Mouse (Mus musculus): Measurements from ENCODE around the gene Hyal1. TPM values are rescaled to one million over a fixed set of nuclear protein-coding genes. Genes with fewer than 3 reads are reported as not detected.

The Hyal1 gene
- total RNA-seq, 2 experiments from 2014 or later = 4.3 to 5.9 TPM

DNA sequence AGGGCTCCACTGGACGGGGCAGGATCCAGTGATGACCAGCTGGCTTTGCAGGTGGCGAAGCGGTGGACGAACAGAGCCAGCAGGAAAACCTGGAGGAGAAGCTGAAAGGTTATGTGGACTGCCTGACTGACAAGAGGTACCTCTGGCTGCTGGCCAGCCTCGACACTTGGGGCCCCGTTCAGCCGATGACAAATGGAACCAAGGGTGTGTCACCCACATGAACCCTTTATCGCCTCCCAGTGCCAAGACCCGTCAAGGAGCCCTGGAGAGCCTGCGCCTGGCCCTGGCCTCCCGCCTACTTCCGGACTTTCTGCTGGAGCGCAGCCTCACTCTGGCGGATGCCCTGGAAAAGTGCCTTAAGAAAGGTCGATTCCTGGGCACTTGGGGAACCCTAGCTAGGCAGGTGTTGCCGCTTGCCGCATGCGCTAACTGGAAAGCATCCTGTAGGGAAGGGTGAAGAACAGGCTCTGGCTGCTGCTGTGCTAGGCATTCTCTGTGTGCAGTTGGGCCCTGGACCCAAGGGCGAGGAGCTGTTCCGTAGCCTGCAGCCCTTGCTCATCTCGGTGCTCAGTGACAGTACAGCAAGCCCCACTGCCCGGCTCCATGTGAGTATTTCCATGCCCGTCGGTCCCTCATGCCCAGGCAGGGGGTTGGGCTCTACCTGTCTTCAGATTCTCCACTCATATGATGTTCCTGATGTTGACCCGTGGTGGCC, 13.5 kb downstream of the Hyal1 start:
- peak; percentile 49 for ATAC-seq (replicated peaks; ENCODE audit: low FRiP score, low TSS enrichment, poor library complexity, severe bottlenecking)

DNA sequence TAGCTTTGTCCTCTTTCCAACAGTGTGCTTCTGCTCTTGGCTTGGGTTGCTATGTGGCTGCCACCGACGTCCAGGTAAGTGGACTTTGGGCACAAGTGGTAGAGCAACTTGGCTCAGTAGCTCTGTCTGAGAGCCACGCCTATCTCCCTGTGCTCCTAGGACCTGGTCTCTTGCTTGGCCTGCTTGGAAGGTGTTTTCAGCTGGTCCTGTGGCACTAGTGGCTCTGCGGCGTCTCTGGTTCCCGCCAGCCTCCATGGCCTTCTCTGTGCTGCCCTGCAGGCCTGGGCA, 14.0 kb downstream of the Hyal1 start:
- no peak for ATAC-seq (replicated peaks; ENCODE audit: low FRiP score, low TSS enrichment, poor library complexity, severe bottlenecking)

DNA sequence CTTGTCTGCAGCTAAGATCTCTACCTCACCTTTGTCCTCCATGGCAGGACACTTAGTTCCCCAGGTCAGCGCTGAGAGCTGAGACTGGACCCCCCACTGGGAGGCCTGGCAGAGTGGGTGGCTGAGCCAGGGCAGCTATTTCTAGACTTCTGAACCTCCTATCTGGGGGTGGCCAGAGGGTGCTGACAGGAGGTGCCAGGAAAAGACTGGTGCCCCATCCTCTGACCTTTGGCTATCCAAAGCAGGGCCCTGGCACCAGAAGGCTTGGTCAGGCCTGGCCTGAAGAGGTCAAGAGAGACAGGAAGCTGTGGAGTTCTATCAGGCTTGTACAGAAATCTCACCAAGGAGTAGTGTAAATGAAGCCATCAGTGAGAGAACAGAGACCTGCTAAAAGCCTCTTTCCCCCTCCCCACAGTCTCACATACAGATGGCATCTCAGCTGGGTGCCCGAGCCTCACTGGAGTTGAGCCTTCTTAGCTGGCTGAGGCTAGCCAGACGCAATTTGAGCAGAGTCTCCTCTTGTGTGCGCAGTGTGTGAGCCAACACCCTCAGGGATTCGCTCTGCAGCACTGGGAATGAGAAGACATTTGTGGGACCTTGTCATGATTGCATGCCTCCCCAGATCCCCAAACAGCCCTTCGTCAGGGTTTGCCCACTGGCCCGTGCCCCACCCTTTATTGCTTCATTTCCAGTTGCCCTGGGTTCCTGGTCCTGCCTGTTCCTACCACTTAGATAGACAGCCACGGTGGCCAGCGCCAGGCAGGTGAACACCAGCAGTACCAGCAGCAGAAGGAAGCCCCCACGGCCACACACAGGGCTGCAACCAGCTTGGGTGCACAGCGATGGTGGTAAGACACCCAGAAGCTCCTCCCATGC, 16.6 kb downstream of the Hyal1 start:
- no peak for ATAC-seq (replicated peaks; ENCODE audit: low FRiP score, low TSS enrichment, poor library complexity, severe bottlenecking)

DNA sequence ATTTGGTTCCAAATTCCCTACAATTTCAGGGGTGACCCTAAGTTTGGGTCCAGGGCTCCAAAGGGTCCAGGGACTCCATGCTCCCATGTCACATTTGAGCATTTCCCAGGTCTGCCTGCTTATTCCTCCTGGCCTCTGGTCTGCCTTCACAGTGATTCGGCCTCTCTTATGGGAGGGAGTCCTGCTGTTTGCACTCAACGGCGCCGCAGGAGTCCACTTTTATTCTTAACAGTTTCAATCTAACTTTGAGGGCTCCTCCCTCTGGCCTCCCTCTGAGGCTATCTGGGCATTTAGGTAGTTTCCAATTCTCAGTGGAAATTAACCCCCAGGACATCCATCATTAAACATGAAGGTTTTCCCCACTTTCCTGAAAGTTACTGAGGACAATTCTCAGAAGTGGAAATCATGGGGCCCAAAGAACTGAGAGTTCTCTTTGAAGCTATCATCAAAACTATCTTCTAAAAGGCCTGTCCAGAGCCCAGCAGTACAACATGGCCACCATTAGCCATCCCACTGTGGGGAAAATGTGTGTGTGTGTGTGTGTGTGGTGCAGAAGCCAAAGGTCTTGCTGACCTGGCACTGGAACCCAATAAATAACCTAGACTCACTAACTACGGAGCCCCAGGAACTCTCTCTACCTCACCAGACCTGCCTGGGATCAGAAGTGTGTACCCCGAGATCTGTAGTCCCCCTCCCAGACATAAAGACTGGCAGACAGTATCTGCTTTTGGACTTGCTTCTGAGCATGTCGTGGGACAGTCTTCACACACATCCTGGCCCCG, 17.7 kb downstream of the Hyal1 start:
- ATAC-seq (replicated peaks; ENCODE audit: low FRiP score, low TSS enrichment, poor library complexity, severe bottlenecking) = no peak

DNA sequence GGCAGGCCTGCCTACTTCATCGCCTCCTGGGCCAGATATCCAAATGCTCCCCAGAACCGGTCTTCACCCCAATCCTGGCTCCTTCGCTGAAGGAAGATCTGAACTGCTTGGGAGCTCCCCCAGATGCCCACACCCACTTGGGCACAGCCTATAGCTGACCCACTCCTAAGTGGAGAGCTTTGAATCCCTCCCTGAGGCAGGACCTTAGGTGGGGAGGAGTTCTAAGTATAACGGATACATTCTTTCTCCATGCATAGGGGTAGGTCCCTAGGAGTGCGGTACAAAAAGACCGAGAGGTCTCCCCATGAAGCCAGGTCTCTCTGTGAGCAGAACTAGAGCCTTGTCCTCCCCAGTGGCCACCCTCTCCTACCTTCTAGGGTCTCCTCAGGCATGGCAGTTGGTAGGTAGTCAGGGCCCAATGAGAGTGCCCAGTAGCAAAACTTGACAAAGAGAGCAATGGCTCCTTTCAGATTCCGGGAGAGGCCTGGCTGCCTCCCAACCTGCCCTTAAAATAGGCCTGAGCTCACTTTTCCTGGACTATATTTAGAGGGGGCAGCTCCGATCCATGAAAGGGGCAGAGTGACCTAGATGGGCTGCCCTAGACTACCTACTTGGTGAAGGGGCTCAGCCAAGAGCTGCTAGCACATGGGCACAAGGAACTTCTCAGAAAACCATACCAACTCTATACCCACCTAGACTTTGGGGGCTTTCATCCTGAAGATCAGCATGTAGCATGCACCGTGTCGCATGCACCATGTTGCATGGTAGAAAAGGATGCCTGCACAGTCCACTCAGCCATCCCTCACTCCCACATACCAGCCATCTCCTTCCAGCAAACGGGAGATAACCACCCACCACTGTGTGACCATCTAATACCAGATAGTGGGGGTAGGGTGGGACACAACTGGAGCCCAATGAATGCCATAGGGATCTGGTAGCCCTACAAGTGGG, 20.2 kb downstream of the Hyal1 start:
- no peak for ATAC-seq (replicated peaks; ENCODE audit: low FRiP score, low TSS enrichment, poor library complexity, severe bottlenecking)

DNA sequence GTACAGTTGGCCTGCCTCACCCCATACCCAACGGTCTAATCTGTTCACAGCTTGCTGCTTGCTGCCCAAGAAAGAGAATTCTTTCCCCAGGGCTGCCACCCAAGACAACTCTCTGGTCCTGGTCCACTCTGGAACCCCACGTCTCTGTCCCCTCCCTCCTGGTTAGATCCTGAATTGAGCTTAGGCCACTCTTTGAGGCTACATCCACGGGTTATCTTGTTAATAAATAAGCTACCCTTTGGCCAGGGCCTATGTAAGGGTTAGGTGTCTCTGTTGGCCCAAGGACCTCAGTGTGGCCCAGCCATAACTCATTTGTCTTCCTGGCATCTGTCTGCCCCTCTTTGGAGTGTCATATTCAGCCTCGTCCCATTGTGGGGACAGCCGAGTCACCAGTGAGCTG, 21.7 kb downstream of the Hyal1 start:
- ATAC-seq (replicated peaks; ENCODE audit: low FRiP score, low TSS enrichment, poor library complexity, severe bottlenecking) = no peak

DNA sequence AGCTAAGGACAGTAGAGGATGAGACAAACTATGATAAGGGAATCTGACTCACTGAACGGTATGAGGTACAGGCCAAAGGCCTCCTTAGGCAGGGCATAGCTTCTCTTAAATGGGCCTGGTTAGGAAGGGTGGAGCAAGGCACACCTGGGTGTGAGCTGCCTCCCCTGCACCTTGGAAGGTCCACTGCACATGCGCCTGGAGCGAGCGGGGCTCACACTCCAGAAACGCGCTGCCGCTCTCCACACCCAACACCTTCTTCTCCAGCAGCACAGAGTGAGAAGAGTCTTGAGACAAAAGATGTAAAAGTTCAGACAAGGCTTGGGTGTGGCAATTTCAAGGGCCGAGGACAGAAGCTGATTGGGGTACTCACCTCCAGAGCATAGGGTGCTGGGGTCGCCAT, 22.7 kb downstream of the Hyal1 start:
- ATAC-seq (replicated peaks; ENCODE audit: low FRiP score, low TSS enrichment, poor library complexity, severe bottlenecking) = no peak

DNA sequence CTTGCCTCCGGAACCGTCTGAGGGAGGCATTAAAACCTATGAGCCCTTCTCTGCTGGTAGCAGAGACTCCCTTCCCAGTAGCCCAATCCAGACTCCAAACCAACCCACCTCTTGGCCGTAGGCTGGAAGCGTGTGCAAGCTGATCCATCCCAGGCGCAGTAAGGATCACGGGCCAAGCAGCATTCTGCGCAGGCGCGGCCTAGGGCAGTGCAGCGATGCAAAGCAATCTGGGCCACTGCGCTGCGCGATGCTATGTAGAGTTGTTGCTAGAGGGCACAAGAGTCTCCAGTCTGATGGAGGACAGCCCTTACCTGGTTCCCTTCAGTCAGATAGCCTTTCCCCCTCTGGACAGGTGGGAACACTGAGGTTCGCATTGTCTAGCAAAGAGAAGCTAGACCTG, 23.1 kb downstream of the Hyal1 start:
- ATAC-seq (replicated peaks; ENCODE audit: low FRiP score, low TSS enrichment, poor library complexity, severe bottlenecking) = no peak

DNA sequence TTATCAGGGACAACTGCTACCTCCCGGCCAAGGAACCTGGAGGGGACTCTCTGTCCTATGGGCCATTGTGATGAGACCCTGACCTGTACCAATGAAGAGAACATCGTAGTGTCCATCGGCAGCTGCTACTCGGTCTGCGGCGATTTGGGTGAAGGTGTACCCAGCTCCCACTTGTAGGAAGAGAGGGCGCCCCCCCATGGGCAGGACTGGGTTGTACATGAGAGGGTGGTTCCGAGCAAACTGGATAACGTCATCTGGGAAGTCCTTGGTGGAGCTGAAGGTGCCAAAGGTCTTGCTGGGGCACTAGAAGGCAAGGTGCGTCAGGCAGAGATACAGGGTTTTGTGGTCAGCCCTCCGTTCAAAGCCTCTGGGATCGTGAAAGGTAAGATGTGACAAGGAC, 24.0 kb downstream of the Hyal1 start:
- ATAC-seq (replicated peaks; ENCODE audit: low FRiP score, low TSS enrichment, poor library complexity, severe bottlenecking) = no peak

DNA sequence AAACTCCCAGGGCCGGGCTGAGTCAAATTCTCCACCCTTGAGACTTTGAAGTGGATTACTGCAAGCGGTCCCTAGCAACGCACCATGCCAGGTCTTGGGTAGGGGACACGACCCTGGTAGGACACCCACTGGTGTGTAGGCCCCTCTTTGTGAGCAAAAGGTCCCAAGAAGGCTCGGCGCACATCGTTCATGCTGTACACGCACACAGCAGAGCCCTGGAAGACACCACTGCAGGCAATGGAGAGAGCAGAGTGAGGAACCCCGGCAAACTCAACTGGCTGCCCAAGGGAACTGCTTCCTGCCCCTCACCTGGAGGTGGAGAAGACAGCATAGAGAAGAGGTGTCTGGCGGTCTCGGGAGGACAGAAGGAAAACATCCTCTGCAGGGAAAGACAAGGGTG, 24.5 kb downstream of the Hyal1 start:
- ATAC-seq (replicated peaks; ENCODE audit: low FRiP score, low TSS enrichment, poor library complexity, severe bottlenecking) = no peak

DNA sequence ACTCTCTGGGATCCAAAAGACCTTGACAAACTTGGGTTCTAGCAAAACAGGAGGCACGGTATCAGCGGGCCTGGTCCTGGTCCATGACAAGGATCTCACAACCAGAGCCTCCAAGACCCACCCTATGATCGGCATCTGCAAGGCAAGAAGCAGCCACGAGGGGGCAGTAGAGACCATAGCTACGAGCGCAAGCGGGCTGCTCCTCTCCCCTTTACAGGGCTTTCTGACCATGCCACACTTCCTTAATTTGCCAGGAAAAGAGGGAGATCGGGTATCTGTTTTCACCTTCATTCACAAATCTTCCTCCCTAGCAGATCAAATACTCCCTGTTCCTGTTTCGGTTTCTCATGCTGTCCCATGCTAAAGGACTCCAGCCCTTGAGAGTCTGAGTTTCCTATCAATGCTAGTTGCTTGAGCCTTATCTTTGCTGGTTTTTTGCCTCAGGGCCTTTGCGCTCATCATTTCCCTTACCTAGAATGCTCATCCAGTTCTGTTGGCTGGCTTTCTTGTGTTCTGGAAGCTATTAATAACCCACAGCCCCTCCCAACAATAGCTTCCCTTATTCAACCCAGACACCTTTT, 25.4 kb downstream of the Hyal1 start:
- ATAC-seq (replicated peaks; ENCODE audit: low FRiP score, low TSS enrichment, poor library complexity, severe bottlenecking) = peak; percentile 58

DNA sequence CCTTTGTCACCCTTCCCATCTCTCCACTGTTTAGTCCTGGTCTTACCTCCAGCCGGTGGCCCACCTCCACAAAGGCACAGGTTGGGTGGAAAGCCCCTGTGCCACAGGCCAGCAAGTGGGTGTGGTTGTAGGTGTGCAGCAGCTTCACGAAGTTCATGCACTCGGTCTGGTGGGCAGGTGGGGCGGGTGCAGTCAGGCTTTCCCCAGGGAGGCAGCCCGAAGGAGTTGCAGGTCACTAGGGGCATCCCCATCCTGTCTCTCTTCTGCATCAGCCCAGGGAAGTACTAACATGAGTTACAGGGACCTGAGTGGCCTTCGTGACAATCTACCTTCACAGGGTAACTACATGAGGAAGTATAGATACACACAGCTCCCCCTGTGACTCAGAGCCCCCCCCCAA, 26.5 kb downstream of the Hyal1 start:
- ATAC-seq (replicated peaks; ENCODE audit: low FRiP score, low TSS enrichment, poor library complexity, severe bottlenecking) = no peak

DNA sequence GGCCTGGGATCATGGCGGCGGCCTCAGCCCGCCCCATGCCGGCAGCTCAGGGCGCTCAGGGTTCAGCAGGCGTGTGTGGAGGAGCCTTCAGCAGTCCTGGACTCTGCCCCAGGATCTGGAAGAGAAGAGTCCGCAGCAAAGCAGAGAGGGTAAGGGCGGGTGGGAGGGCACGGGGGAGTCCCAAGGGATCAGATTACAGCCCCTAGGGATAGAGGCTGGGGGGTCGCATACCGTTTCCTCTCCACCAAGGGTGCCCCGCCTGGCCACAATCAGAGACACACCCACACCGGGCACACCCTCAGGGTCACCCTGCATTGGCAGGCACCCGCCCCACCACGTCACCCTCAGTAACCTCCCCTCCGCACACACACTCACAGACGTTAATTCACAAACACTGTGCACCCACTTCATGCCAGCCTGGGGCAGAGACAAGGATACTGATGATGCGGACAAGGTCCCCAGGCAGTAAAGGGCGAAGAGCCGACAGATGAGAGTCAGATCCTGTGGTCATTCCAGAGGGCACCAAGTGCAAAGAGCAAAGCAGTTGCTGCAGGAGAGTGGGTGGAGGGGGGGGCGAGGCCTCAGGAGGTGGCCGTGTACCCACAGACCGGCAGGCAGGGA, 28.4 kb downstream of the Hyal1 start:
- ATAC-seq (replicated peaks; ENCODE audit: low FRiP score, low TSS enrichment, poor library complexity, severe bottlenecking) = no peak

DNA sequence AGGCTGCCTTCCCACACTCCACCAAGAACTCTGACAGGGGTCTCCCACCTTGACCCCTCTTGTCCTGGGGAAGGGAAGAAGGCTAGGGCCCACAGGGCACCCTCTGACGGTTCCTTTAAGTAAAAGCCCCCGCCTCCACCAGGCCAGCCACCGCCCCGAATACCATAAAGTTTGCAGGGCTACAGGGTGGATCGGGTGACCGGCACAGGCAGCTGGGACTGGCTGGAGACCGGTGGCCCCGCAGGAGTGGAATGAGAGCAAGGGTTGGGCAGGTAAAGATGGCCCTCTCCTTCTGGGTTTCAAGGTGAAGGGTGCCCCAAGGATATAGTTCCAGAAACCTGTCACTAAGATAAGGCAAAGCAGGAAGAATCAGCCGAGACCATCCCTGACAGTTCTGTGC, 29.9 kb downstream of the Hyal1 start:
- no peak for ATAC-seq (replicated peaks; ENCODE audit: low FRiP score, low TSS enrichment, poor library complexity, severe bottlenecking)

DNA sequence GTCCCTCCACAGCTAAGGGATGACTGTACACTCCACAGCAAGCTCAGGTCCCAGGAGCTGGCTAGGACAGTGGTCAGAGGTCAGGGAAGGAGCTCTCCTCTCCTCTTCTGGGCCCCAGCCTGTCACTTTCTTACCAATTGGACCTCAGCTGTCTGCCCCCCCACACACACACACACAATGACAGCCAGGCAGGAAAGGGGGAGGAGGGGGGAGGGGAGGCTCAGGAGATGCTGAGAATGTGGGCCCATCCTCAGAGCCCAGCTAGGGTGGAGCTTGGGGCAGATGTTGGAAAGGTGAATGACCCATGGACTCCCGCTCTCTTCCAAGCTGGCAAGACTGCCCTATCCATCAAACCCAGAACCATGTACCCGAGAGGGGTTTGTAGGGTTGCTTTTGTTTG, 30.3 kb downstream of the Hyal1 start:
- ATAC-seq (replicated peaks; ENCODE audit: low FRiP score, low TSS enrichment, poor library complexity, severe bottlenecking) = no peak

DNA sequence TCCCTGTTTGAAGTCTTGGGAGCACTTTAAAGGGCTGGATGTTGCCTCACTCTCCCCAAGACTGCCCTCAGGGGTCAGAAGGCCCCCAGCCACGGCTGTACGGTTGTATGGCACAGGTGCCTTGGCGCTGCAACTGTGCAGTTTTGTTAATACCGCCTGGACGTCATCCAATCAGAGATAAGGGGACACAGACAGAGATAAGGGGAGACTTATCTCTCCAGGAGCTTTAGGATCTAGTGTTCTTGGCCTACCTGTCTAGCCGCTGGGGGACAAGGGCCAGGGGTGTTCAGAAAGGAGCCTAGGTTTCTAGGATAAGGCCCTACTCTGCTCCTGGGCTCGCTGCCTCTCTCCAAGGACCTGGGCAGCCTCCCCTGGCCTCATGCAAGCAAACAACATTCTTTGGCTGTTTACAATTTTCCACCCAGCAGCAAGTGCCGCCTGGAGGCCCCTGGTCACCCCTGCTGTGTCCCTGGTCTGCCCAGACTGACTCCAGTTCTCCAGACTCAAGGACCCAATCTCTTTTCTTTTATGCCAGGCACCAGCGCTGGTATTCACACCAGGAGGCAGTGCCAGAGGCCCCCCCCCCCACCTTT, 31.0 kb downstream of the Hyal1 start:
- ATAC-seq (replicated peaks; ENCODE audit: low FRiP score, low TSS enrichment, poor library complexity, severe bottlenecking) = no peak

DNA sequence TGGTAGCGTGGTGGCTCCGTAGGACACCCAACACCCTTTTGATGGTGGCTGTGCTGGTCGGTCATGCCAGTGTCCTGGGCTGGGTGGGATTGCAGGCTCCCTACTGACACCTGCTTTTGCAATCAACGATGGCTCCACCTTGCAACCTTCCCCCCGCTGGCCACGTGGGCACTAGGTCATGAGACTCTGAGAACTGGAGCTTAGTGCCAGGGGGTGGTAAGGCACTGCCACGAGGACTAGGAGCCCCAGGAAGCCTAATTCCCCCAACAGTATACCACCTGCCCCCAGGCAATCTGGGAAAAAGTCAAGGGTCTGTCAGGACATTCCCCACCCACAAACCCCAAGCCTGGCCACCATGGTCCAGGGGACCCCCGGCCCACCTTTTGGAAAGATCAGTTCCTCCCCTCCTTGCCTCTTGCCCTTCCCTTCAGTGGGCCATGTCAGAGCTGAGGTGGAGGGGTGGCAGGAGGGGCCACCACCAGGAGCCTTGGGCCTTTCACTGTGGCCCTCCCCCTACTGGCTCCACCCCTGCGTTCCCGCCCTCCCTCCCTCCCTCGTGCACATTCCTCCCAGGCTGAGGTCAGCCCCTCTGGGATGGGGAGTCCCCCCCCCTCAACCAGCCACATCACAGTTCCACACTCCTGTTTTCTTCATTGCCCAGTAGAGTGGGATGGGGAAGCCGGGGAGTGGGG, 32.2 kb downstream of the Hyal1 start, which contains the start of gene Sema3b:
TSS of gene Sema3b (minus strand) at position 489 of the 692 bp plus-strand sequence.
- no peak for ATAC-seq (replicated peaks; ENCODE audit: low FRiP score, low TSS enrichment, poor library complexity, severe bottlenecking)

DNA sequence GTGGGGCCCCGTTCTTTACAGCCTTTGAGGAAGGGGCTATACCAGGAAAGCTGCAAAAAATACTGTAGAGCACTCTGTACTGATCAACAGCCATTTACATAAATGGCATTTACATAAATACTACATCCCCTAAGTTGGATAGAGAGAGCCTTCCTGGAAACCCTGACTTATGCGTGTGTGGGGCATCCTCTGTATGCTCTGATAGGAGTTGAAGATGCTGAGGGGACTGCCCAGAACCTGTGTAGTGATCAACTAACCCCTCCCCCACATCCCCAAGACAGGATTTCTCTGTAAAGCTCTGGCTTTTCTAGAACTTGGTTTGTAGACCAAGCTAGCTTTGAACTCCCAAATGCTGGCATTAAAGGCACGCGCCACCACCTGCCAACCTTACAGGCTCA, 32.7 kb downstream of the Hyal1 start:
- ATAC-seq (replicated peaks; ENCODE audit: low FRiP score, low TSS enrichment, poor library complexity, severe bottlenecking) = no peak
